Mouse (Mus musculus): ENCODE measurements at regions not wholly inside any gene's neighbourhood (a gene's known extent, or its start where the extent isn't known, plus 50 kb on each side); places are given as distances from the start of the nearest gene placed in this dataset.
A peak's percentile ranks its signal among the peaks of the same experiment; 100 is the strongest.

- peak in 1 of 2 experiments; percentile 28 for DNase-seq (ENCODE audit: inconsistent age in 2 of 2, low spot score in 1 of 2)
Measured at GRCm38 (mm10) chrX:45340661-45341060, 250.0 kb downstream of the Prr32 start.

Data from adrenal gland, adult (tissue).